Mouse (Mus musculus): ENCODE data around the gene Gata5. TPM values are rescaled to one million over a fixed set of nuclear protein-coding genes. Genes with fewer than 3 reads are reported as not detected.
A peak's percentile ranks its signal among the peaks of the same experiment; 100 is the strongest.

Gene Gata5
- total and polyA plus RNA-seq, 3 experiments: 0.09 to 0.31 (median 0.28) TPM

DNA sequence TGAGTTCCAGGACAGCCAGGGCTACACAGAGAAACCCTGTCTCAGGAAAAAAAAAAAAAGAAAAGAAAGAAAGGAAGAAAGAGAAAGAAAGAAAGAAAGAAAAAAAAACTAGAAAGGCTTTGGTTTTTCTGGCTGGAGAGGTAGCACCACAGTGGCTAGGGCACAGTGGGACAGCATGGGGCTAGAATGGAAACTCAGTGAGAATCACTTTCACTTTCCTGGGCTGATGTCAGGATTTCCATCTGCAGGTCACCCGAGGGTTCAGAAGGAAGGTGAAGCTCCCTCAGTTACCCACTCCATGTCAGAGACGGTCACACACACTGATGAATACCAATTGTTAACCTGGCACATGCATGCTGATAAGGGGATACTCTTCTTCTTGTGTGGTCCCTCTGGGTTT lies 26.8 kb downstream of the Gata5 start:
- no peak for DNase-seq

GRCm38 (mm10) chr2:180306423-180307168 lies 27.9 kb downstream of the Gata5 start:
- DNase-seq: no peak

DNA sequence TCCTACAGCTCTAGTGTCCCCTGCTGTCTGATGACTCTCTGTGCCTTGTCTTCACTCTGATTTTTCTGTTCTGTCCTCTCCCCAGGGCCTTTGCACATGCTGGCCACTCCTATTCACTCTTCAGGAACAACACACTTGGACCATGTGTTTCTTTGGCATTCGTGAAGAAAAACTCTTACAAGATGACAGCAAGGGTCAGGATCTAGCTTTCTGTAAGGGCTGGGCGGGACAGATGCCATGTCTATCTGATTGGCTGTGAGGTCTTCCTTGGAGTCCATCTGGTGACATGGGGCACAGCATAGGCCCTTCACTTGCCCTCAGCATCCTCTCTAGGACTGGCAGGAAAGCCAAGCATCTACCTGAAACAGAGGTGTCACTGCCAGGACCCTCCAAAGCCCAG lies 28.5 kb downstream of the Gata5 start:
- no peak for DNase-seq

DNA sequence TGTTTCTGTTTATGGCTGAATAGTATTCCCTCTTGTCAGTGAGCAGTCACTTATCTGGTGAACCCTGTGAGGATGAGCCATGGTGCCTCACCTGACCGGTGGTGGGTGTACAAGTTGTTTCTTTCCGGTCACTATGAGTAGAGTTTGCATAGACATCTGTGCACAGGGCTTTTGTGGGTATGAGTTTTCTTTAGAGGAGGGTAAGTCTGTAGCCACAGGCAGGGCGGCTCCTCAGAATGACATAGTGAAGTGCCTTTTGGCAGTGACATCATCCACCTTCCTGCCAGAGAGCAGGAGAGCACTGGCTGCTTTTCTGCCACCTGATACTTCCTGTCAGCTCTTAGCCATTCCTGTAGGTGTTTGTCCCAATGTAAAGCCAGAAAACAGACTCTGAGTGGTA lies 29.0 kb downstream of the Gata5 start:
- DNase-seq: no peak

GRCm38 (mm10) chr2:180304554-180304953 lies 29.9 kb downstream of the Gata5 start:
- no peak for DNase-seq

DNA sequence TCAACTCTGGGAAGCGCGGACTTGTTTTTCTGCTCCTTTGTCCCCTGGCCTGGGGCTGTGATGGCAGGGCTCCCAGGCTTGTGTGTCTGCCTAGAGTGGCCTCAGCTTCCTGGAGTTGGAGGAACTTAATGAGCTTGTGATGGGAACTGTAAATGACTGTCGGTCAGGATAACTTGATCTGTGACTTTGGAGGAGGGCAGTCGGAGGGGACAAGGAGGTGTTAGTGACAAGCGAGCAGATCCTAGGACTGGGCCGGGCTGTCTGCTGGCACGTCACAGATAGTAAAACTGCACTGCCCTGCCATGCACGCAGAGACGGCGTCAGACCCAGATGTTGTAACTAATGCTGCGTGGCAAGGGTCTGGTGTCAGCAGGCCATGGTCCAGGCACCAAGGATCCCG lies 31.0 kb downstream of the Gata5 start:
- DNase-seq: no peak

DNA sequence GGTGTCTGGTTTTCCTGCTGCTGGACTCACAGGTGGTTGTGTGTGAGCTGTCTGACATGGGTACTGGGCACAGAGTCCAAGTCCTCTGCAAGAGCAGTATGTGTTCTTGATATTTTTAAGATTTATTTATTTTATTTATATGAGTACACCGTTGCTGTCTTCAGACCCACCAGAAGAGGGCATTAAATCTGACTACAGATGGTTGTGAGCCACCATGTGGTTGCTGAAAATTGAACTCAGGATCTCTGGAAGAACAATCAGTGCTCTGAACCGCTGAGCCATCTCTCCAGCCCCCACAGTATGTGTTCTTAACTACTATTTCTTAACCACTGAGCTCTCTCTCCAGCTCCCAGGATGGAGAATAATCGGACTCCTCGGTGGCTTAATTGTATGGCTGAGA lies 32.3 kb downstream of the Gata5 start:
- no peak for DNase-seq

DNA sequence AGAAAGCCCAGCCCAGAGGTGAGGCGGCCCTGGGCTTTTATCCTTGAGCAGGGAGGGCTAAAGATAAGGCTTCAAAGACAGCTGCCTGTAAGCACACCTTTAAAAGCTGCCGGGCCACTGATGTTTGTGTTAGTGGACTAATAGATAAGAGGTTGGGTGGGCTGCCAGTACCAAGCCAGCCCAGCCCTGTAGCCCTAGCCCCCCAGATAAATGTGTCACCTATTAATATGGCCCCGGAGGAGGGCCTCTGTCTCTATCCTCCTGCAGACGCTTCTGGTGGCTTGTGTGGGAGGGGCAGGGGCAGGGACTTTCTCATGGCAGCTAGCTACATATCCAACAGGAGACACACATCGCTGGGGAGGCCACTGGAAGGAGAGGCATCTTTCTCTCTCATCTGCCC lies 33.7 kb downstream of the Gata5 start:
- DNase-seq: no peak

- DNase-seq: no peak
Measured at GRCm38 (mm10) chr2:180300252-180300651, 34.2 kb downstream of the Gata5 start.

DNA sequence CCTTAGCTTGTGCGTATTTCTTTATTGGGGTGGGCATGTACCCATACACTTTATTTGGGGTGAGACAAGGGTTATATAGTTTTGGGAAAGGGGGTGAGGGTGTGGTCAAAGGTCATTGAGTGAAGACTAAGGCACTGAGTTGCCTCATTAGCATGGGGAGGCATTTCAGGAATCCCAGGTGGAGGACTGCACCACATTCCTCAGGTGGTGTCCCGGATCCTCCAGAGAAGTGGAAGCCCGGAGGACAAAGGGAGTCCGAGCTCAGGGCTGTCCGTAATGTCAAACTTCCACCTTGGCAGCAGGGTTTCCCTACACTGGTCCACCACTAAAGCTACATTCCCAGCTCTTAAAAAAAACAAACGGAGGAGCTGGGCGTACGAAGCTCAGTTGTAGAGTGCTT lies 41.6 kb downstream of the Gata5 start:
- no peak for DNase-seq

- DNase-seq: no peak
Measured at GRCm38 (mm10) chr2:180292026-180292425, 42.5 kb downstream of the Gata5 start.

GRCm38 (mm10) chr2:180291566-180291965 lies 42.9 kb downstream of the Gata5 start:
- DNase-seq: no peak

- DNase-seq: no peak
Measured at GRCm38 (mm10) chr2:180290503-180290902, 44.0 kb downstream of the Gata5 start.

GRCm38 (mm10) chr2:180289440-180290108 lies 44.9 kb downstream of the Gata5 start, which contains the start of gene Rbbp8nl:
Gene Rbbp8nl, minus strand, starts transcription at chr2:180289879.
- no peak for DNase-seq

DNA sequence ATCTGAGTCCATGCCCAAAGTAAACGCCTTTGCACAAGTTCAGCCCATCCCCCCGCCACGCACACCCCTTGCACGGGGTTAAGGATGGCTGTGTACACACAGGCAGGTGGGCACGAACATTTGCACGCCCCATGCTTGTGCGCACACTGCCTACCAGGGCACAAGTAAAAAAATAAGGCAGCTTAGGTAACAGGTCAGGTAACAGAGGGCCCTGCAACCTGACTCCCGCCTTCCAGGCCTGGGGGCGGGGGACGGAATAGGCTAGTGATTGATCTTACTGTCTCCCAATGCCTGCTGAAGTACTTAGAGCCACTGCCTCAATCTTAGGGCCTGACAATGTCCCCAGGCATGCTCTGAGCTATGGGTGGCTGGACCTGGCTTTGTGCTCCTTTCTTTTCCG lies 45.5 kb downstream of the Gata5 start:
- DNase-seq: no peak

- no peak for DNase-seq
Measured at GRCm38 (mm10) chr2:180279321-180279720, 55.2 kb downstream of the Gata5 start.

- DNase-seq: no peak
Measured at GRCm38 (mm10) chr2:180277773-180278320, 56.7 kb downstream of the Gata5 start.

DNA sequence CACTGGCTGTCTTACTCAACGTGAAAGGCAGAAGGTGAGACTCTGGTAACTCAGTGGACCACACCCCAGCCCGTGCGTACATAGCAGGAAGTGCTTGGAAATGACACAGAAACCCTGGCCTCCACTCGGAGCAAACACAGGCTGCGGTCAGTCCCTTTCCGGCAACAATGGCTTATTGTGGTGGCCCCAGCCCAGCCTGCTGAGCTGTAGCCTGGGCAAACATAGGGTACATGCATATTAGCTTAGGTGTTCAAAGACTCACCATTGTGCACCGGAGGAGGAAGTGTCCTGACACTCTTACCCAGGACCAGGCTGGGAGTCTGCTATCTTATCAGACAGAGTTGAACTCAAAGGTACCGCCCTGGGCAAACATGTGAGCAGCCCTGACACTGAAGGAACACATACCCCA lies 57.6 kb downstream of the Gata5 start:
- DNase-seq: no peak

DNA sequence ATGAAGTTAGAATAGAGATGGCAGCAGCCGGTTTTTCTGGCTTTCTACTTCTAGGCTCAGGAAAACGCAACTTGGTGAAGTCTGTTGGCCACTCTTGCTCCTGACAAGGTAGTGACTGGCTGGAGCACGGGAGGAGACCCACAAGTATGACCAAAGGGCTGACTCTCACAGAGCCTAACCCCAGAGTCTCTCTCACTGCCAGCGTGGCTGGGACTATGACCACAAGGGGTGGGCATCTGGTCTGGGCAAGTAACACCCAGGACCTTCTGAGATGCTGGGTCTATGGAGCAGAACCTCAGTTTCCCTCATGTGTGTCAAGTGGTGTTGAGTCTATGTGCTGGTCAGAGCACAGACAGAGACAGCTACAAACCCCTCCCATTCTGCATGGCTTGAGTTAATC lies 58.1 kb downstream of the Gata5 start:
- no peak for DNase-seq

DNA sequence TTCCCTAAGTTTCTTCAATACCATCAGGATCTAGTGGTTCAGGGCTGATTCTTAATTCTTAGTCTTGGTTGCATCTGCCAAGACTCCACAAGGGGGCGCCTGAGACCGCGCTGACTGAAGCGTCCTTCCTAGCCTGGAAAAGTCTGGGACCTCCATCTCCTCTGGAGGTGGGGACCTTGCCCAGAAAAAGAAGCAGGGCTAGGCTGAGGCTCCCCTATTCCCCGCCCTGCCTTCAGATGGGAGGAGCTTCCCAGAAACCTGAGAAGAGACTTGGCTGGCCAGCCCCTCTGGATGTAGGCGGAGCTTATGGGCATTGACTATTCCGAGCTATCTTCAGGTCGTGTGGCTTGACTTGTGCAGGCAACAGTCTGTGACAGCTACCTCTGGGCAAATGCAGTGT lies 58.7 kb downstream of the Gata5 start:
- DNase-seq: peak; percentile 76

All from adrenal gland, adult 2 months (tissue).